Mouse (Mus musculus) heart, embryonic 16.5 days (tissue): ENCODE results near the gene 1110032F04Rik. TPM values are rescaled to one million over a fixed set of nuclear protein-coding genes. Genes with fewer than 3 reads are reported as not detected.
A peak's percentile ranks its signal among the peaks of the same experiment; 100 is the strongest.
"Not testable (repeated sequence)": the region's sequence is repeated elsewhere in the genome, so short reads cannot be mapped to it uniquely, and the experiment has no call there.

Experiments
- ATAC-seq: fragments of 200-750 bp; cut with Nextera tagmentation; replicated peaks from 2 replicates; pipeline ENCODE4 v1.8.0; 2017; ENCODE audit warnings: moderate number of reproducible peaks; ENCODE audit not compliant: insufficient read depth, low FRiP score; ENCODE audit errors: extremely low read depth
- H3K27ac ChIP-seq: fragments of 300-500 bp; sonication (generic); 2 replicates; pipeline ENCODE4 v1.5.1; 2014; ENCODE audit warnings: mild to moderate bottlenecking, low read length, control low read depth, moderate library complexity
- H3K27me3 ChIP-seq: fragments of 300-500 bp; sonication (generic); 2 replicates; pipeline ENCODE4 v1.6.1; 2014; ENCODE audit warnings: low read length, mixed read lengths; ENCODE audit not compliant: control insufficient read depth, insufficient read depth
- H3K36me3 ChIP-seq: fragments of 300-500 bp; sonication (generic); 2 replicates; pipeline ENCODE4 v1.6.1; 2014; ENCODE audit not compliant: control insufficient read depth, insufficient read depth
- H3K4me1 ChIP-seq: fragments of 300-500 bp; sonication (generic); 2 replicates; pipeline ENCODE4 v1.6.1; 2014; ENCODE audit warnings: low read length, mixed read lengths; ENCODE audit not compliant: control insufficient read depth, insufficient read depth
- H3K4me2 ChIP-seq: fragments of 300-500 bp; sonication (generic); 2 replicates; pipeline ENCODE4 v1.6.1; 2014; ENCODE audit warnings: low read depth, mild to moderate bottlenecking, control low read depth, low read length
- H3K4me3 ChIP-seq: fragments of 300-500 bp; sonication (generic); 2 replicates; pipeline ENCODE4 v1.5.1; 2014; ENCODE audit warnings: mild to moderate bottlenecking, control low read depth, low read length
- H3K9ac ChIP-seq: fragments of 300-500 bp; sonication (generic); 2 replicates; pipeline ENCODE4 v1.6.1; 2014; ENCODE audit warnings: low read length, control low read depth
- H3K9me3 ChIP-seq: fragments of 300-500 bp; sonication (generic); replicated peaks from 2 replicates; pipeline ENCODE4 v1.6.1; 2016; ENCODE audit warnings: low read length; ENCODE audit not compliant: control insufficient read depth
- WGBS: fragments of 180-500 bp; shearing (Covaris S2); extraction: QIAGEN DNeasy Blood & Tissue Kit; methylation state at CpG from one replicate; pipeline ENCODE4 v1.1.7; 2014; 5-methylcytosine and 5-hydroxymethylcytosine counted together
- polyA plus RNA-seq: library from polyadenylated mRNA; unstranded; fragments of >200 nt; fragmentation: Nextera tagmentation; extraction: Ambion mirVana; gene quantifications from 2 replicates; pipeline ENCODE4 v1.2.1, GENCODE M21; 2015

1110032F04Rik gene
- polyA plus RNA-seq, 1 experiment from 2014 or later, result 3.6 TPM

GRCm38 (mm10) chr3:68897154-68897553 lies 27.8 kb downstream of the 1110032F04Rik start:
- Histone ChIP-seq H3K36me3 (0 out of 2 replicates have a peak, but pooled peaks cover 4% of the 10 kb centered on the region), H3K9ac (no peak overlapping the region), H3K9me3 (no peaks in the 10 kb centered on the region), H3K4me3 (no peak overlapping the region), H3K27me3 (no peaks in the 10 kb centered on the region), H3K4me1 (no peaks in the 10 kb centered on the region), H3K27ac (no peak overlapping the region), H3K4me2 (no peak overlapping the region)
- WGBS, result 78% methylated on average over 5 of the region's 5 CpGs
- no peak for ATAC-seq

GRCm38 (mm10) chr3:68902636-68903035 lies 33.2 kb downstream of the 1110032F04Rik start:
- not testable (repeated sequence) for H3K4me3 ChIP-seq, H3K4me2 ChIP-seq, H3K27me3 ChIP-seq, H3K9ac ChIP-seq, H3K36me3 ChIP-seq, H3K9me3 ChIP-seq, H3K27ac ChIP-seq, H3K4me1 ChIP-seq
- peak; percentile 72; the same call in 1 of the 2 replicates for ATAC-seq
- 91% methylated on average over 19 of the region's 20 CpGs for WGBS

GRCm38 (mm10) chr3:68904902-68905778 lies 35.8 kb downstream of the 1110032F04Rik start:
- WGBS, result 80% methylated on average over 2 of the region's 2 CpGs
- no peak overlapping the region for H3K27ac ChIP-seq
- H3K9ac ChIP-seq, result no peak overlapping the region
- H3K27me3 ChIP-seq, result no peaks in the 10 kb centered on the region
- H3K36me3 ChIP-seq, result no peaks in the 10 kb centered on the region
- H3K9me3 ChIP-seq, result no peaks in the 10 kb centered on the region
- ATAC-seq, result no peak
- H3K4me2 ChIP-seq, result no peak overlapping the region
- no peak overlapping the region for H3K4me3 ChIP-seq
- H3K4me1 ChIP-seq, result no peaks in the 10 kb centered on the region

DNA sequence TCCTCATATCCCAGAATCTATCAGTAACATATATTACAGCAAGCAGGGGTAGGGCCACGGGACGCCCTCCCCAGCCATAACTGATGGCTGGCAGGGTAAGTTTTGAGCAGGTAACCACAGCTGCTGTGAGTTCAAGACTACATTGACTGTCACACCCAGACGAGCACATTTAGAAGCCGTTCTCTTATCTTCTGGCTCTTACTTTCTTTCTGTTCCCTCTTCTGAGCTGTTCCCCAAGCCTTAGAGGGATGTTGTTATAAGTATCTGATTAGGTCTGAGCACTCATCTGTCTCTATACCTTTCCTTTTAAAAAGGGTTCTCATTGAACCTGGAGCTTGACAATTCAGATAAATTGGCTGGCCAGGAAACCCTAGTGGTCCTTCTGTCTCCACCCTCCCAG lies 38.1 kb downstream of the 1110032F04Rik start:
- Histone ChIP-seq H3K36me3 (no peaks in the 10 kb centered on the region), H3K4me1 (no peaks in the 10 kb centered on the region), H3K27me3 (no peaks in the 10 kb centered on the region), H3K9me3 (no peaks in the 10 kb centered on the region), H3K4me2 (no peak overlapping the region), H3K27ac (no peak overlapping the region), H3K9ac (no peak overlapping the region), H3K4me3 (no peak overlapping the region)
- whole genome bisulfite sequencing, result 73% methylated on average over 4 of the region's 4 CpGs
- ATAC-seq, result no peak

Other genes with a start within 250 kb of the 1110032F04Rik start
- gene Il12a, start 178.9 kb upstream of the 1110032F04Rik start, polyA plus RNA-seq, result not detected in 2 replicates
- gene Ift80, start 135.0 kb downstream of the 1110032F04Rik start, polyA plus RNA-seq, result 9.5 and 13.4 TPM in 2 replicates
- 154 and 180 TPM in 2 replicates for gene Smc4, start 135.2 kb downstream of the 1110032F04Rik start, polyA plus RNA-seq
- 61.8 and 69.6 TPM in 2 replicates for gene Trim59, start 175.2 kb downstream of the 1110032F04Rik start, polyA plus RNA-seq